Mouse (Mus musculus) left cerebral cortex, postnatal 10 days (tissue): ENCODE measurements around the gene Dag1. TPM values are rescaled to one million over a fixed set of nuclear protein-coding genes. Genes with fewer than 3 reads are reported as not detected.
A peak's percentile ranks its signal among the peaks of the same experiment; 100 is the strongest.
"Not testable (repeated sequence)": the region's sequence is repeated elsewhere in the genome, so short reads cannot be mapped to it uniquely, and the experiment has no call there.

Experiments used
- DNase-seq, 2 experiments: peaks; one replicate each; pipeline ENCODE4 v3.0.0; 2021 to 2022; ENCODE audit warnings: low spot score in 2 of 2, mixed read lengths in 1 of 2; ENCODE audit errors: extremely low spot score in 1 of 2
- intact Hi-C: fragments of 180-260 bp; cut with DNase I; formaldehyde crosslinking; loops from one replicate; pipeline ENCODE4 v1.15.1; 2025
- total RNA-seq, 2 experiments: library from RNA; stranded (reverse); gene quantifications; 2 replicates each; pipeline ENCODE4 v1.2.3; 2021

Dag1 gene
- total RNA-seq, 2 experiments from 2014 or later, result 131 to 135 TPM

DNA sequence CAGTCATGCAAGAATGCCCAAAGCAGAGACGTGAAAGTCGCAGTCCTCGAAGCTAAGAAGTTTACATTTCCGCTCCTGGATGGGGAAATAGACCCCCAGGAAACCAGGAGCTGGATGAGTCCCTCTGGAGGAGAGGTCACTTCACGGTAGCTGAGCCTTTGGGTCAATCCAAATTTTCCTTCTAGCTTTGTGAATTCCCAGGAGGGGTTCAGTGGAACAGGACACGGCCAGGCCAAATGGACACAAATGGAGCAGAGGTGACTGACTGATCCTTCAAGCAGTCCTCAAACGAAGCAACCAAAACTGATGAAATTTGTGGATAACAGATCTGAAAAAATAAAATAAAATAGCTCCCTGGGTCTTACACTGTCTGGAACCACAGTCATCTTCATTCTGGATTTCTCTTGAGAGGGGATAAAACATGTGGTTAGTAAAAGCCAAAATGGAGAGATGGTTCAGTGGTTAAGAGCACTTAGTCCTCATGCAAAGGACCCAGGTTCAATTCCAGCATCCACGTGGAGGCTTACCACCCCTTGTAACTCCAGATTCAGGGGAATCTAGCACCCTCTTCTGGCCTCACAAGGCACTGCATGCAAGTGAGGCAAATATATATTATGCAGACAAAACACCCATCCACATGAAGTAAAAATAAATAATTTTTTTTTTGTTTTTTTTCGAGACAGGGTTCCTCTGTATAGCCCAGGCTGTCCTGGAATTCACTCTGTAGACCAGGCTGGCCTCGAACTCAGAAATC is 15.1 kb upstream of the Dag1 start:
- intact Hi-C loops, result no loop called here
- DNase-seq, result peak in 1 of 2 experiments; percentile 37

DNA sequence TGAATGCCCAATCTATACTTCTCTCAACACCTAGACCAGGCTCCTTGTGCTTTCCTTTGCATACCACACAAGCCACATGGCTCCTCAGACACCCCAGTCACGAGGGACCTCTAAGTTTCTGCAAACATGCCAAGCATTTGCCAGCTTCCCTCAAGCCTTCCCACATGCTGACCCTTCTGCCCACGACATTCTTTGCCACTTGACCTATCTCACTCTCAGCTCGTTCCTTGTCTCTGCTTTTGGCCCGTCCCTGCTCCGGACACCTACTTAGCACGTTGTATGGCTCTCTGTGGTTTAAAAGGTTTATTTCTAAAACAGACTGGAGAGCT is 11.5 kb upstream of the Dag1 start:
- no peak for DNase-seq
- intact Hi-C loops, result no loop called here

GRCm38 (mm10) chr9:108274476-108275330 is 10.9 kb upstream of the Dag1 start:
- intact Hi-C loops, result no loop called here
- DNase-seq, result no peak

- DNase-seq, result no peak
- intact Hi-C loops, result no loop called here
Measured at GRCm38 (mm10) chr9:108273485-108273884, 9.7 kb upstream of the Dag1 start.

- intact Hi-C loops, result no loop called here
- DNase-seq, result no peak
Measured at GRCm38 (mm10) chr9:108272691-108273090, 8.9 kb upstream of the Dag1 start.

GRCm38 (mm10) chr9:108271941-108272340 is 8.2 kb upstream of the Dag1 start:
- DNase-seq, result no peak
- intact Hi-C loops, result no loop called here

- intact Hi-C loops, result not testable (repeated sequence)
Measured at GRCm38 (mm10) chr9:108268701-108269100, 4.9 kb upstream of the Dag1 start.

GRCm38 (mm10) chr9:108267691-108268090 is 3.9 kb upstream of the Dag1 start:
- no peak for DNase-seq
- intact Hi-C loops, result no loop called here

More at GRCm38 (mm10) chr9:108268701-108269100, 4.9 kb upstream of the Dag1 start:
- DNase-seq, result not testable (repeated sequence)

GRCm38 (mm10) chr9:108266261-108266935 is 2.6 kb upstream of the Dag1 start:
- intact Hi-C loops, result no loop called here
- DNase-seq, result no peak

GRCm38 (mm10) chr9:108264191-108264921 is 598 bp upstream of the Dag1 start:
- DNase-seq, result peak; percentile 16 to 67
- intact Hi-C loops, result no loop called here

DNA sequence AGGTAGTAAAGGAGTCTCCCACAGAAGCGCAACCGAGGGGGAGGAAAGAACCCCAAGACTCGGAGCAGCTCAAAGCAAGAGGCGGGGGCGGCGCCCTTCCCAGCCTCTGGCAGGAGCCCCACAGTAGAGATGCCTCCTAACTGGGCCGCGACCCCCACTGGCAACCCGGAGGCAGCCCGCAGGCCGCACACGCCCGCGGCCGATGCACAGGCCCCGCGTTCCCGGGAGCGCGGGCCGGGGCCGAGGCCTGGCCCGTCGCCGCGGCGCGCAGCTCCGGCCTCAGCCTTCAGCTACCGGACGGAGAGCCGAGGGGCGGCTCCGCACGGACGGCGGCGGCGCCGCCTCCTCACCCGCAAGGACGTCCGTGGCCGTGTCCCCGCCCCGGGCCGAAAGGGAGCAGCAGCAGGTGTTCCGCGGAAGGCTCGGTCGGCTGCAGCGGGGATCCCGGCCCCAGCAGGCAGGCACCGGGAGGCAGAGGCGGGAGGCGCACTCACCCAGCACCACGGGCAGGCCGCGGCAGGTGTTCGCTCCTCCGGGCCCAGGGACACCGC is 552 bp downstream of the Dag1 start:
- peak; percentile 11 to 69 for DNase-seq
- intact Hi-C loops, result no loop called here

- no peak for DNase-seq
- intact Hi-C loops, result no loop called here
Measured at GRCm38 (mm10) chr9:108262494-108263049, 1.2 kb downstream of the Dag1 start.

GRCm38 (mm10) chr9:108261865-108262264 is 1.9 kb downstream of the Dag1 start:
- DNase-seq, result no peak
- intact Hi-C loops, result no loop called here

- intact Hi-C loops, result no loop called here
Measured at GRCm38 (mm10) chr9:108260526-108260925, 3.2 kb downstream of the Dag1 start.

GRCm38 (mm10) chr9:108252766-108253165 is 11.0 kb downstream of the Dag1 start:
- DNase-seq, result no peak
- intact Hi-C loops, result no loop called here

More at GRCm38 (mm10) chr9:108260526-108260925, 3.2 kb downstream of the Dag1 start:
- no peak for DNase-seq

GRCm38 (mm10) chr9:108251877-108252276 is 11.9 kb downstream of the Dag1 start:
- intact Hi-C loops, result no loop called here
- no peak for DNase-seq

DNA sequence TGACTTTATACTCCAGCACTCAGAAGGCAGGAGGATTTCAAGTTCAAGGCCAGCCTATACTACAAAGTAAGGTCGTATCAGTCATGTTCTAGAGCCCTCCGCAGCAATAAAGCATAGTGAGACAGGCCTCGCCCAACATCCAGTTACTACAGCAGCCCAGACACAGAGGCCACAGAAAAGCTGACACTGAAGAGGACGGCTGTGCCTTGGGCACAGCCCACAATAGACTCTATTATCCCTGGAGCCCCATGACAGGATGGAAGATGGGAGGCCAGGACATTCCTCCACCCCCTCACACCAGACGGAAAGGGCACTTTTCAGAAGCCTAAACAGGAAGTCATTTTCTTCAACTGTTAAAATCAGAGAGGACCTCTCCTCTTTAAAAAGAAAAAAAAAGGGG is 14.8 kb downstream of the Dag1 start:
- no peak for DNase-seq
- intact Hi-C loops, result no loop called here

DNA sequence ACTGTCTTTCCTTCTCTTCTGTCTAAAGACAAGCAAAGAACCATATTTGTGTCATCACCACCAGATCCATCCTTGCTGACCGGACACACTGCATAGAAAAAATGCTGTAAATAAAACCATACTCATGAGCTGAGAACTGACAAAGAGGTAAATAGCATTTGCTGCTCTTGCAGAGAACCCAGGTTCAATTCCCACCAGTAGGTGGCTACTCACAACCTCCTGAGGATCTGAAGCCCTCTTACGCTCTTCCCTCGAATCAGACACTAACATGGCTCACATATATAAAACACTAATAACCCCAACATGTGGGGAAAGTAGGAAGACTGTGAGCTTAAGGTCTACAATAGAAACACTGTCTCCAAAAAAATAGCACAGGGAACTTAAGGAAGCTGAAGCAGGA is 18.8 kb downstream of the Dag1 start:
- DNase-seq, result no peak
- intact Hi-C loops, result no loop called here
